Mouse (Mus musculus): ENCODE results near the gene Ankrd63. TPM values are rescaled to one million over a fixed set of nuclear protein-coding genes. Genes with fewer than 3 reads are reported as not detected.

Ankrd63 gene
- polyA plus RNA-seq, 1 experiment, result 0.05 TPM

- DNase-seq, result no peak
- Histone ChIP-seq H3K36me3 (ENCODE audit: control insufficient read depth, insufficient read depth, low read length) (no peaks in the 10 kb centered on the region), H3K4me1 (ENCODE audit: control insufficient read depth, insufficient read depth, low read length) (no peaks in the 10 kb centered on the region), H3K4me3 (ENCODE audit: insufficient read depth, low read depth, low read length) (no peak overlapping the region), H3K27me3 (replicated peaks; ENCODE audit: control insufficient read depth, insufficient read depth, low read length) (no peaks in the 10 kb centered on the region), H3K27ac (ENCODE audit: insufficient read depth, low read depth, low read length) (no peak overlapping the region)
- 64% methylated on average over 5 of the region's 5 CpGs for WGBS
- TF ChIP-seq CTCF (conservative IDR thresholded peaks at IDR 0.05; ENCODE audit: insufficient read depth, insufficient read length, low read depth, low read length) (no peak), POLR2A (IDR thresholded peaks at IDR 0.05; ENCODE audit: low read depth, low read length) (no peak)
These were observed 29.6 kb upstream of the Ankrd63 start for GRCm38 (mm10) chr2:118733341-118733740.

GRCm38 (mm10) chr2:118731981-118732380 lies 28.2 kb upstream of the Ankrd63 start:
- no peak for TF ChIP-seq CTCF (conservative IDR thresholded peaks at IDR 0.05; ENCODE audit: insufficient read depth, insufficient read length, low read depth, low read length)
- TF ChIP-seq POLR2A (IDR thresholded peaks at IDR 0.05; ENCODE audit: low read depth, low read length), result no peak
- DNase-seq, result no peak
- WGBS, result 84% methylated on average over 5 of the region's 5 CpGs
- H3K27me3 ChIP-seq (replicated peaks; ENCODE audit: control insufficient read depth, insufficient read depth, low read length), result no peaks in the 10 kb centered on the region
- H3K4me1 ChIP-seq (ENCODE audit: control insufficient read depth, insufficient read depth, low read length), result no peaks in the 10 kb centered on the region
- no peak overlapping the region for H3K4me3 ChIP-seq (ENCODE audit: insufficient read depth, low read depth, low read length)
- no peak overlapping the region for H3K27ac ChIP-seq (ENCODE audit: insufficient read depth, low read depth, low read length)
- H3K36me3 ChIP-seq (ENCODE audit: control insufficient read depth, insufficient read depth, low read length), result no peaks in the 10 kb centered on the region

GRCm38 (mm10) chr2:118730622-118730915 lies 26.8 kb upstream of the Ankrd63 start:
- Histone ChIP-seq H3K27ac (ENCODE audit: insufficient read depth, low read depth, low read length) (no peak overlapping the region), H3K4me1 (ENCODE audit: control insufficient read depth, insufficient read depth, low read length) (no peaks in the 10 kb centered on the region), H3K27me3 (replicated peaks; ENCODE audit: control insufficient read depth, insufficient read depth, low read length) (no peaks in the 10 kb centered on the region), H3K4me3 (ENCODE audit: insufficient read depth, low read depth, low read length) (no peak overlapping the region), H3K36me3 (ENCODE audit: control insufficient read depth, insufficient read depth, low read length) (no peaks in the 10 kb centered on the region)
- 9% methylated on average over 3 of the region's 3 CpGs for WGBS
- TF ChIP-seq CTCF (conservative IDR thresholded peaks at IDR 0.05; ENCODE audit: insufficient read depth, insufficient read length, low read depth, low read length), result peak; percentile 76
- no peak for TF ChIP-seq POLR2A (IDR thresholded peaks at IDR 0.05; ENCODE audit: low read depth, low read length)
- peak; percentile 80 for DNase-seq

- no peaks in the 10 kb centered on the region for H3K27me3 ChIP-seq (replicated peaks; ENCODE audit: control insufficient read depth, insufficient read depth, low read length)
- H3K4me3 ChIP-seq (ENCODE audit: insufficient read depth, low read depth, low read length), result no peak overlapping the region
- H3K36me3 ChIP-seq (ENCODE audit: control insufficient read depth, insufficient read depth, low read length), result no peaks in the 10 kb centered on the region
- 36% methylated on average over 8 of the region's 8 CpGs for WGBS
- no peak overlapping the region for H3K27ac ChIP-seq (ENCODE audit: insufficient read depth, low read depth, low read length)
- no peak for DNase-seq
- no peaks in the 10 kb centered on the region for H3K4me1 ChIP-seq (ENCODE audit: control insufficient read depth, insufficient read depth, low read length)
- no peak for TF ChIP-seq CTCF (conservative IDR thresholded peaks at IDR 0.05; ENCODE audit: insufficient read depth, insufficient read length, low read depth, low read length)
- TF ChIP-seq POLR2A (IDR thresholded peaks at IDR 0.05; ENCODE audit: low read depth, low read length), result no peak
These were observed 26.3 kb upstream of the Ankrd63 start for GRCm38 (mm10) chr2:118729816-118730621.

- no peaks in the 10 kb centered on the region for H3K36me3 ChIP-seq (ENCODE audit: control insufficient read depth, insufficient read depth, low read length)
- 59% methylated on average over 4 of the region's 4 CpGs for WGBS
- no peaks in the 10 kb centered on the region for H3K4me1 ChIP-seq (ENCODE audit: control insufficient read depth, insufficient read depth, low read length)
- no peak overlapping the region for H3K27ac ChIP-seq (ENCODE audit: insufficient read depth, low read depth, low read length)
- DNase-seq, result no peak
- H3K4me3 ChIP-seq (ENCODE audit: insufficient read depth, low read depth, low read length), result no peak overlapping the region
- TF ChIP-seq POLR2A (IDR thresholded peaks at IDR 0.05; ENCODE audit: low read depth, low read length) (no peak), CTCF (conservative IDR thresholded peaks at IDR 0.05; ENCODE audit: insufficient read depth, insufficient read length, low read depth, low read length) (no peak)
- no peaks in the 10 kb centered on the region for H3K27me3 ChIP-seq (replicated peaks; ENCODE audit: control insufficient read depth, insufficient read depth, low read length)
These were observed 25.4 kb upstream of the Ankrd63 start for GRCm38 (mm10) chr2:118729194-118729593.

- Histone ChIP-seq H3K36me3 (ENCODE audit: control insufficient read depth, insufficient read depth, low read length) (no peaks in the 10 kb centered on the region), H3K27ac (ENCODE audit: insufficient read depth, low read depth, low read length) (no peak within 1 kb of the TSS), H3K4me1 (ENCODE audit: control insufficient read depth, insufficient read depth, low read length) (no peaks in the 10 kb centered on the region), H3K4me3 (ENCODE audit: insufficient read depth, low read depth, low read length) (peak within 1 kb of the TSS; percentile 32; the same call in 1 of the 2 replicates), H3K27me3 (replicated peaks; ENCODE audit: control insufficient read depth, insufficient read depth, low read length) (no peaks in the 10 kb centered on the region)
- WGBS, result 29% methylated on average over 7 of the region's 7 CpGs
- TF ChIP-seq POLR2A (IDR thresholded peaks at IDR 0.05; ENCODE audit: low read depth, low read length) (no peak), CTCF (conservative IDR thresholded peaks at IDR 0.05; ENCODE audit: insufficient read depth, insufficient read length, low read depth, low read length) (no peak)
- DNase-seq, result peak; percentile 27
These were observed 24.6 kb upstream of the Ankrd63 start, which contains the start of gene Plcb2 for GRCm38 (mm10) chr2:118728337-118728736. TSS of gene Plcb2 (minus strand) at chr2:118728438.

- Histone ChIP-seq H3K27me3 (replicated peaks; ENCODE audit: control insufficient read depth, insufficient read depth, low read length) (no peaks in the 10 kb centered on the region), H3K4me3 (ENCODE audit: insufficient read depth, low read depth, low read length) (peak overlapping the region; percentile 32; the same call in 1 of the 2 replicates), H3K36me3 (ENCODE audit: control insufficient read depth, insufficient read depth, low read length) (no peaks in the 10 kb centered on the region), H3K4me1 (ENCODE audit: control insufficient read depth, insufficient read depth, low read length) (no peaks in the 10 kb centered on the region), H3K27ac (ENCODE audit: insufficient read depth, low read depth, low read length) (no peak overlapping the region)
- no peak for DNase-seq
- TF ChIP-seq CTCF (conservative IDR thresholded peaks at IDR 0.05; ENCODE audit: insufficient read depth, insufficient read length, low read depth, low read length) (no peak), POLR2A (IDR thresholded peaks at IDR 0.05; ENCODE audit: low read depth, low read length) (no peak)
- WGBS, result 30% methylated on average over 9 of the region's 9 CpGs
These were observed 24.1 kb upstream of the Ankrd63 start for GRCm38 (mm10) chr2:118727911-118728310.

All from kidney, adult 2 months (tissue).